Mouse (Mus musculus): ENCODE data around the gene Olfr281. TPM values are rescaled to one million over a fixed set of nuclear protein-coding genes. Genes with fewer than 3 reads are reported as not detected.
A peak's percentile ranks its signal among the peaks of the same experiment; 100 is the strongest.

The Olfr281 gene
- total and polyA plus RNA-seq, 3 experiments: not detected

GRCm38 (mm10) chr15:98497631-98498030 lies 45.2 kb downstream of the Olfr281 start:
- Histone ChIP-seq H3K4me1 (ENCODE audit: control insufficient read depth in 1 of 2, insufficient read depth in 2 of 2) (peaks cover 0 to 6% of the 10 kb centered on the region in 2 experiments; a peak in 1 of 4 replicates), H3K27ac (ENCODE audit: insufficient read depth, low read depth) (no peak overlapping the region), H3K79me2 (replicated peaks; ENCODE audit: control insufficient read depth, extremely low read depth, insufficient read depth, poor library complexity, severe bottlenecking) (no peaks in the 10 kb centered on the region), H3K9me3 (replicated peaks; ENCODE audit: low read length) (no peaks in the 10 kb centered on the region), H3K9ac (ENCODE audit: insufficient read depth, low read depth) (no peak overlapping the region), H3K27me3 (replicated peaks) (peaks cover 4% of the 10 kb centered on the region), H3K4me2 (ENCODE audit: insufficient read depth, low read depth, poor library complexity, severe bottlenecking) (no peak overlapping the region), H3K36me3 (replicated peaks in 1 of 2; ENCODE audit: control insufficient read depth in 1 of 2, insufficient read depth in 1 of 2, low read length in 1 of 2) (no peaks in the 10 kb centered on the region), H3K4me3 (replicated peaks in 1 of 3; ENCODE audit: low read depth in 2 of 3, low read length in 2 of 3, poor library complexity in 1 of 3) (no peak overlapping the region)
- no peak for TF ChIP-seq JUN (IDR thresholded peaks at IDR 0.05; ENCODE audit: insufficient read depth, low read depth, low read length)
- no peak for TF ChIP-seq CHD2 (IDR thresholded peaks at IDR 0.05; ENCODE audit: low read length)
- TF ChIP-seq PAX5 (IDR thresholded peaks at IDR 0.05; ENCODE audit: low read length): no peak
- in situ Hi-C loops (cut with MboI; ENCODE audit: low pct_ligation_motif_present, low pct_unique_long_range_greater_than_20kb, low sequenced_read_pairs): loop anchor here (5.0 kb wide), 1 partner anchor 85 kb away; no protein-coding TSS in a partner anchor
- no peak for DNase-seq (ENCODE audit: extremely low read depth)
- dilution Hi-C loops (cut with MboI; ENCODE audit: extremely low pct_ligation_motif_present, extremely low pct_unique_long_range_greater_than_20kb, low sequenced_read_pairs): no loop called here

GRCm38 (mm10) chr15:98503317-98503716 lies 50.9 kb downstream of the Olfr281 start:
- no peaks in the 10 kb centered on the region for H3K79me2 ChIP-seq (replicated peaks; ENCODE audit: control insufficient read depth, extremely low read depth, insufficient read depth, poor library complexity, severe bottlenecking)
- no peak overlapping the region for H3K9ac ChIP-seq (ENCODE audit: insufficient read depth, low read depth)
- TF ChIP-seq SIN3A (IDR thresholded peaks at IDR 0.05; ENCODE audit: low read length): no peak
- peak; percentile 35; the same call in 1 of the 2 replicates for TF ChIP-seq JUND (conservative IDR thresholded peaks at IDR 0.05; ENCODE audit: low read depth, low read length)
- TF ChIP-seq CHD2 (IDR thresholded peaks at IDR 0.05; ENCODE audit: low read length): no peak
- no peak for TF ChIP-seq EP300 (IDR thresholded peaks at IDR 0.05; ENCODE audit: low read length)
- TF ChIP-seq IRF4 (IDR thresholded peaks at IDR 0.05; ENCODE audit: low read depth, low read length): peak; percentile 60; the same call in 1 of the 2 replicates
- no peaks in the 10 kb centered on the region for H3K36me3 ChIP-seq (replicated peaks in 1 of 2; ENCODE audit: control insufficient read depth in 1 of 2, insufficient read depth in 1 of 2, low read length in 1 of 2)
- no peak overlapping the region for H3K4me2 ChIP-seq (ENCODE audit: insufficient read depth, low read depth, poor library complexity, severe bottlenecking)
- dilution Hi-C loops (cut with MboI; ENCODE audit: extremely low pct_ligation_motif_present, extremely low pct_unique_long_range_greater_than_20kb, low sequenced_read_pairs) (no loop called here), in situ Hi-C loops (cut with MboI; ENCODE audit: low pct_ligation_motif_present, low pct_unique_long_range_greater_than_20kb, low sequenced_read_pairs) (loop anchor here (10.0 kb wide), 1 partner anchor 319 kb away; no protein-coding TSS in a partner anchor)
- peaks cover 5 to 12% of the 10 kb centered on the region in 2 experiments for H3K4me1 ChIP-seq (ENCODE audit: control insufficient read depth in 1 of 2, insufficient read depth in 2 of 2)
- H3K4me3 ChIP-seq (replicated peaks in 1 of 3; ENCODE audit: low read depth in 2 of 3, low read length in 2 of 3, poor library complexity in 1 of 3): no peak overlapping the region
- no peaks in the 10 kb centered on the region for H3K9me3 ChIP-seq (replicated peaks; ENCODE audit: low read length)
- DNase-seq (ENCODE audit: extremely low read depth): no peak
- no peak overlapping the region for H3K27ac ChIP-seq (ENCODE audit: insufficient read depth, low read depth)
- peaks cover 4% of the 10 kb centered on the region for H3K27me3 ChIP-seq (replicated peaks)

GRCm38 (mm10) chr15:98504514-98504913 lies 52.1 kb downstream of the Olfr281 start:
- H3K4me1 ChIP-seq (ENCODE audit: control insufficient read depth in 1 of 2, insufficient read depth in 2 of 2): peaks cover 5 to 12% of the 10 kb centered on the region in 2 experiments
- peaks cover 4% of the 10 kb centered on the region for H3K27me3 ChIP-seq (replicated peaks)
- no peaks in the 10 kb centered on the region for H3K36me3 ChIP-seq (replicated peaks in 1 of 2; ENCODE audit: control insufficient read depth in 1 of 2, insufficient read depth in 1 of 2, low read length in 1 of 2)
- H3K4me2 ChIP-seq (ENCODE audit: insufficient read depth, low read depth, poor library complexity, severe bottlenecking): peak overlapping the region; percentile 51; the same call in 1 of the 2 replicates
- H3K9ac ChIP-seq (ENCODE audit: insufficient read depth, low read depth): no peak overlapping the region
- peak; percentile 41; the same call in 1 of the 2 replicates for TF ChIP-seq NELFE (IDR thresholded peaks at IDR 0.05; ENCODE audit: low read depth, low read length)
- peak; percentile 89 to 95 for TF ChIP-seq CTCF (conservative IDR thresholded peaks at IDR 0.05 in 1 of 2, IDR thresholded peaks at IDR 0.05 in 1 of 2; ENCODE audit: low read depth in 2 of 2, low read length in 2 of 2)
- TF ChIP-seq KAT2A (IDR thresholded peaks at IDR 0.05; ENCODE audit: insufficient replicate concordance, low read length): no peak
- TF ChIP-seq NRF1 (IDR thresholded peaks at IDR 0.05; ENCODE audit: low read depth, low read length): 0 out of 2 replicates have a peak, but pooled peaks have one; percentile 17
- no peak for TF ChIP-seq JUND (conservative IDR thresholded peaks at IDR 0.05; ENCODE audit: low read depth, low read length)
- peak; percentile 12; the same call in 1 of the 2 replicates for TF ChIP-seq USF1 (IDR thresholded peaks at IDR 0.05; ENCODE audit: low read depth, low read length)
- TF ChIP-seq CHD2 (IDR thresholded peaks at IDR 0.05; ENCODE audit: low read length): no peak
- TF ChIP-seq SIN3A (IDR thresholded peaks at IDR 0.05; ENCODE audit: low read length): 0 out of 2 replicates have a peak, but pooled peaks have one; percentile 45
- no peak for TF ChIP-seq TBP (conservative IDR thresholded peaks at IDR 0.05; ENCODE audit: low read depth, low read length)
- peak; percentile 38; the same call in 1 of the 2 replicates for TF ChIP-seq IRF4 (IDR thresholded peaks at IDR 0.05; ENCODE audit: low read depth, low read length)
- TF ChIP-seq SMC3 (IDR thresholded peaks at IDR 0.05; ENCODE audit: low read depth, low read length): peak; percentile 81
- TF ChIP-seq MAX (IDR thresholded peaks at IDR 0.05; ENCODE audit: low read length): peak; percentile 39; the same call in 1 of the 2 replicates
- TF ChIP-seq ELF1 (IDR thresholded peaks at IDR 0.05; ENCODE audit: low read depth, low read length): peak; percentile 19; the same call in 1 of the 2 replicates
- peak; percentile 46; the same call in 1 of the 2 replicates for TF ChIP-seq MYC (IDR thresholded peaks at IDR 0.05; ENCODE audit: low read depth, low read length)
- TF ChIP-seq E2F4 (IDR thresholded peaks at IDR 0.05; ENCODE audit: insufficient replicate concordance, low read depth, low read length): no peak
- TF ChIP-seq ZC3H11A (IDR thresholded peaks at IDR 0.05; ENCODE audit: low read depth, low read length): peak; percentile 32; the same call in 1 of the 2 replicates
- TF ChIP-seq RAD21 (IDR thresholded peaks at IDR 0.05; ENCODE audit: low read depth, low read length): peak; percentile 95
- no peak for TF ChIP-seq PAX5 (IDR thresholded peaks at IDR 0.05; ENCODE audit: low read length)
- no peak for TF ChIP-seq HCFC1 (IDR thresholded peaks at IDR 0.05; ENCODE audit: low read depth, low read length)
- no peaks in the 10 kb centered on the region for H3K79me2 ChIP-seq (replicated peaks; ENCODE audit: control insufficient read depth, extremely low read depth, insufficient read depth, poor library complexity, severe bottlenecking)
- in situ Hi-C loops (cut with MboI; ENCODE audit: low pct_ligation_motif_present, low pct_unique_long_range_greater_than_20kb, low sequenced_read_pairs): loop anchor here (10.0 kb wide), 1 partner anchor 320 kb away; no protein-coding TSS in a partner anchor
- no peak overlapping the region for H3K27ac ChIP-seq (ENCODE audit: insufficient read depth, low read depth)
- DNase-seq (ENCODE audit: extremely low read depth): peak; percentile 92
- no peak overlapping the region for H3K4me3 ChIP-seq (replicated peaks in 1 of 3; ENCODE audit: low read depth in 2 of 3, low read length in 2 of 3, poor library complexity in 1 of 3)
- dilution Hi-C loops (cut with MboI; ENCODE audit: extremely low pct_ligation_motif_present, extremely low pct_unique_long_range_greater_than_20kb, low sequenced_read_pairs): no loop called here
- H3K9me3 ChIP-seq (replicated peaks; ENCODE audit: low read length): peaks cover 2% of the 10 kb centered on the region
